In the genomic region with DNA sequence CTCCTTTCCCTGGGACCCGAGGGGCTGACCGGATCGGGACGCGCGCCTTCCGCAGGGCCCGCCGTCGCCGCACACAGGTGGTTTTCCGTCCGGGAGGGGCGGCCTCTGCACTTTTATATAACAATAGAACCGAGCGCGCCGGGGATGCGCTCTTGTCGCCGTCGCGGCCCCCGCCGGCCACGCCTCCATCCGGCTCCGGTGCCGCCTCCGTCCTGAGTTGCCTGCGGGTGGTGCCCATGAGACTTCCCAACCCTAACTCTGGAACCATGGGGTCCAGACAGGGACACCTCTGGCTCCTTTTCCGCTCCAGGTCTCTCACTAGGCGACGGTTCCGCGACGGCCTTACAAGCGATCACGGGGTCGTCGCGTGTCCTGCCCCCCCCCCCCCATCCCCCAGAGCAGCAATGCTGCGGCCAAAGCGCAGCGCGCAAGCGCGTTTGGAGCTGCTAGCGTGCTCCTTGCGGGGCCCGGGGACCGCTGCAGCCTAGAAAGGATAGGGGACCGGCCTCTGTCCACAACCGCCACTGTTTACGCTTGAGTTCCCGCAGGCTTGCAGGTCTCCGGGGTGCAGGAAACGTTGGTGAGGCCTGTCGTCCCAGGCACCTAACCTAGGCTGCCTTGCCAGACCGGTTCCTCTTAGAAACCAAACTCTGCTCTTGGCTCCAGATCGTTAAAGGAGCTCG, we compare ENCODE assay signal across 8 mouse cellular contexts. TPM values are rescaled to one million over a fixed set of nuclear protein-coding genes. Genes with fewer than 3 reads are reported as not detected.
DNase-seq lines count a peak whose midpoint lies in the region; ATAC-seq and TF ChIP-seq lines count a peak whose summit lies in the region.

No protein-coding gene starts in this region.

- peak overlapping the region; percentile 99 for H3K27ac ChIP-seq in cortical plate, adult 2 months (ENCODE audit: insufficient read depth, low read length)
- peak overlapping the region; percentile 98 for H3K27ac ChIP-seq in intestine, embryonic 15.5 days
- peak overlapping the region; percentile 98 for H3K27ac ChIP-seq in midbrain, embryonic 10.5 days (replicated peaks)

- no peaks in the 10 kb centered on the region for H3K4me1 ChIP-seq in cortical plate, adult 2 months (ENCODE audit: control insufficient read depth, insufficient read depth, low read length)
- peaks cover 10% of the 10 kb centered on the region; the same call in 1 of the 2 replicates for H3K4me1 ChIP-seq in intestine, embryonic 15.5 days (replicated peaks)
- H3K4me1 ChIP-seq in midbrain, embryonic 10.5 days, result peaks cover 55% of the 10 kb centered on the region

- 0% methylated on average over 62 of the region's 62 CpGs for WGBS in intestine, embryonic 15.5 days
- WGBS in midbrain, embryonic 10.5 days, result under 1% methylated on average over 62 of the region's 62 CpGs

- intact Hi-C loops in left cerebral cortex, postnatal 4 days (cut with DNase I), result loop anchor here (5.0 to 10.0 kb wide), 3 partner anchors 94 to 316 kb away; no protein-coding TSS in a partner anchor

- no peak for TF ChIP-seq CTCF in cortical plate, adult 2 months (IDR thresholded peaks at IDR 0.05; ENCODE audit: extremely low read depth, insufficient read depth, low read length)

- H3K9ac ChIP-seq in intestine, embryonic 15.5 days, result peak overlapping the region; percentile 79

- H3K4me3 ChIP-seq in cortical plate, adult 2 months (ENCODE audit: insufficient read depth, low read length), result peak overlapping the region; percentile 93
- peak overlapping the region; percentile 70 for H3K4me3 ChIP-seq in intestine, embryonic 15.5 days (replicated peaks)
- peak overlapping the region; percentile 74 for H3K4me3 ChIP-seq in midbrain, embryonic 10.5 days

- peak; percentile 46; the same call in 1 of the 2 replicates for TF ChIP-seq POLR2A in cortical plate, adult 2 months (IDR thresholded peaks at IDR 0.05; ENCODE audit: extremely low read depth, insufficient read depth, low read length)

- peak overlapping the region; percentile 89 for H3K4me2 ChIP-seq in intestine, embryonic 15.5 days (replicated peaks)

- no peaks in the 10 kb centered on the region for H3K27me3 ChIP-seq in intestine, embryonic 15.5 days (replicated peaks)
- peaks cover 42% of the 10 kb centered on the region for H3K27me3 ChIP-seq in midbrain, embryonic 10.5 days (ENCODE audit: low read depth, poor library complexity, severe bottlenecking)

- ATAC-seq in intestine, embryonic 15.5 days, result peak; percentile 71

- H3K36me3 ChIP-seq in intestine, embryonic 15.5 days, result no peaks in the 10 kb centered on the region
- peaks cover 8% of the 10 kb centered on the region for H3K36me3 ChIP-seq in midbrain, embryonic 10.5 days

- no peaks in the 10 kb centered on the region for H3K9me3 ChIP-seq in intestine, embryonic 15.5 days
- H3K9me3 ChIP-seq in midbrain, embryonic 10.5 days (replicated peaks), result no peaks in the 10 kb centered on the region

- DNase-seq in adrenal gland, adult (ENCODE audit: inconsistent age in 2 of 2, low spot score in 1 of 2), result peak; percentile 94 to 98
- DNase-seq in gastrocnemius, postnatal 25 days, result peak; percentile 90
- peak; percentile 79 for DNase-seq in left cerebral cortex, postnatal 4 days
- DNase-seq in midbrain, embryonic 10.5 days (ENCODE audit: low spot score), result peak; percentile 89
- DNase-seq in right cerebral cortex, postnatal 4 days, result peak; percentile 67
- no peak for DNase-seq in c-Kit-positive CD71-positive TER-119-positive erythroid progenitor cells, embryonic 14.5 days (ENCODE audit: low spot score)

RNA-seq across cellular contexts. Expression of gene Dusp6, which starts 1.3 kb away (rescaled TPM):
- 69.9 and 75.8 TPM in 2 replicates for polyA plus RNA-seq in cortical plate, adult 2 months (2012; rRNA removed)
- 10 to 100 TPM; 17.9 to 21.9 TPM for total RNA-seq in gastrocnemius, postnatal 25 days (2021)
- 33.5 and 38.1 TPM in 2 replicates for polyA plus RNA-seq in intestine, embryonic 15.5 days (2015; fragmentation: Nextera tagmentation; extraction: Ambion mirVana)
- total RNA-seq in left cerebral cortex, postnatal 4 days (2021), result 10 to 100 TPM; 52.6 to 53.1 TPM
- 52.1 and 66.0 TPM in 2 replicates for polyA plus RNA-seq in midbrain, embryonic 10.5 days (2016; fragmentation: Nextera tagmentation; extraction: Ambion mirVana)
